Mouse (Mus musculus) liver, embryonic 14.5 days (tissue): ENCODE results near the gene Nphs1. TPM values are rescaled to one million over a fixed set of nuclear protein-coding genes. Genes with fewer than 3 reads are reported as not detected.
"Not testable (repeated sequence)": the region's sequence is repeated elsewhere in the genome, so short reads cannot be mapped to it uniquely, and the experiment has no call there.

Experiments
- ATAC-seq: fragments of 200-750 bp; cut with Nextera tagmentation; 2 replicates; pipeline ENCODE4 v1.8.0; 2017; ENCODE audit warnings: moderate number of reproducible peaks, mild to moderate bottlenecking, moderate library complexity; ENCODE audit not compliant: insufficient read depth
- DNase-seq, 3 experiments: peaks; one replicate each; pipeline ENCODE4 v3.0.0-alpha.2; 2012 to 2013; ENCODE audit warnings: low read depth in 3 of 3, low spot score in 3 of 3
- H3K27ac ChIP-seq: fragments of 300-500 bp; sonication (generic); 2 replicates; pipeline ENCODE4 v1.5.1; 2014; ENCODE audit warnings: moderate library complexity, mild to moderate bottlenecking, control low read depth, inconsistent platforms
- H3K27me3 ChIP-seq: fragments of 300-500 bp; sonication (generic); 2 replicates; pipeline ENCODE4 v1.6.1; 2014; ENCODE audit warnings: mild to moderate bottlenecking, low read length, moderate library complexity; ENCODE audit not compliant: control insufficient read depth, insufficient read depth
- H3K36me3 ChIP-seq: fragments of 300-500 bp; sonication (generic); replicated peaks from 2 replicates; pipeline ENCODE4 v1.6.1; 2014; ENCODE audit warnings: low read depth; ENCODE audit not compliant: control insufficient read depth, insufficient read depth
- H3K4me1 ChIP-seq, 2 experiments: fragments of 200-500 bp in 1 of 2; fragments of 300-500 bp in 1 of 2; sonication (generic) in 1 of 2; replicated peaks; 2 replicates each; pipeline ENCODE4 v1.6.1; 2012 to 2014; ENCODE audit warnings: antibody characterized with exemption in 1 of 2, inconsistent platforms in 1 of 2, low read length in 1 of 2; ENCODE audit not compliant: control insufficient read depth in 2 of 2, insufficient read depth in 2 of 2
- H3K4me2 ChIP-seq: fragments of 300-500 bp; sonication (generic); 2 replicates; pipeline ENCODE4 v1.6.1; 2014; ENCODE audit warnings: low read depth, mild to moderate bottlenecking, control low read depth, moderate library complexity
- H3K4me3 ChIP-seq, 2 experiments: fragments of 200-500 bp in 1 of 2; fragments of 300-500 bp in 1 of 2; sonication (generic) in 1 of 2; 2 replicates each; pipeline ENCODE4 v1.5.1; 2012 to 2014; ENCODE audit warnings: low read depth in 2 of 2, low read length in 2 of 2, mild to moderate bottlenecking in 2 of 2, control low read depth in 1 of 2, inconsistent platforms in 1 of 2, moderate library complexity in 1 of 2; ENCODE audit not compliant: insufficient read depth in 1 of 2
- H3K9ac ChIP-seq: fragments of 300-500 bp; sonication (generic); replicated peaks from 2 replicates; pipeline ENCODE4 v1.6.1; 2014; ENCODE audit warnings: mild to moderate bottlenecking, control low read depth, moderate library complexity
- H3K9me3 ChIP-seq: fragments of 300-500 bp; sonication (generic); 2 replicates; pipeline ENCODE4 v1.6.1; 2016; ENCODE audit warnings: low read length, mixed read lengths; ENCODE audit not compliant: control insufficient read depth
- CTCF ChIP-seq: IDR thresholded peaks from 2 replicates; pipeline ENCODE4 v1.5.1; 2016; ENCODE audit warnings: antibody characterized with exemption, low read depth, control low read depth
- EP300 ChIP-seq: IDR thresholded peaks from 2 replicates; pipeline ENCODE4 v1.6.1; 2016; ENCODE audit warnings: antibody characterized with exemption, low read depth
- whole genome bisulfite sequencing: fragments of 180-500 bp; shearing (Covaris S2); extraction: QIAGEN DNeasy Blood & Tissue Kit; methylation state at CpG from one replicate; pipeline ENCODE4 v1.1.7; 2014; ENCODE audit not compliant: insufficient replicate concordance; 5-methylcytosine and 5-hydroxymethylcytosine counted together
- polyA plus RNA-seq, 2 experiments: library from polyadenylated mRNA; depleted of rRNA in 1 of 2; stranded (reverse) in 1 of 2; unstranded in 1 of 2; fragments of >200 nt; fragmentation: Nextera tagmentation in 1 of 2; extraction: Ambion mirVana in 1 of 2; gene quantifications; 2 replicates each; pipeline versions ENCODE4 v1.2.1 to v1.2.3; 2012 to 2014

The Nphs1 gene
- polyA plus RNA-seq, 2 experiments, result 0.03 to 0.08 TPM

DNA sequence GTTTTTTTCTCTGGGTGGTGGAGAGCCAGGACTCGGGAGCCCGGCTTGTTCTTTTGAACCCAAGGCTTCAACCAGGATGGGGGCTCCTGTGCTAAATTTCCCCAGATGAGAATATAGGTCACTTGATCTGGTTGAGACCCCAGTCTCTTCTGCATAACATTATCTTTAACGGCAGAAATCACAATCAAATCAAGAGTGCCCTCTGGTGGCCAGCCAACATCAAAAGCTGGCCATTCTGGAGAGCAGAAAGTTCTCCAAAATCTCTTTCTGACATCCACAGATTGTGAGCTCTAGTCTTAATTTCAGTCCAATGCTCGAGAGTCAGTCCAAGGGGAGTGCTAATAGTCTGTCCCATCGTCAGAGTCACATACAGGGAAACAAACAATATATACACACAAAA is 43.0 kb downstream of the Nphs1 start:
- not testable (repeated sequence) for H3K4me3 ChIP-seq, H3K27me3 ChIP-seq, H3K36me3 ChIP-seq, ATAC-seq, H3K27ac ChIP-seq, H3K4me1 ChIP-seq, H3K4me2 ChIP-seq, H3K9me3 ChIP-seq, DNase-seq, H3K9ac ChIP-seq
- WGBS, result 41% methylated on average over 5 of the region's 5 CpGs
- TF ChIP-seq CTCF, result peak; percentile 31

DNA sequence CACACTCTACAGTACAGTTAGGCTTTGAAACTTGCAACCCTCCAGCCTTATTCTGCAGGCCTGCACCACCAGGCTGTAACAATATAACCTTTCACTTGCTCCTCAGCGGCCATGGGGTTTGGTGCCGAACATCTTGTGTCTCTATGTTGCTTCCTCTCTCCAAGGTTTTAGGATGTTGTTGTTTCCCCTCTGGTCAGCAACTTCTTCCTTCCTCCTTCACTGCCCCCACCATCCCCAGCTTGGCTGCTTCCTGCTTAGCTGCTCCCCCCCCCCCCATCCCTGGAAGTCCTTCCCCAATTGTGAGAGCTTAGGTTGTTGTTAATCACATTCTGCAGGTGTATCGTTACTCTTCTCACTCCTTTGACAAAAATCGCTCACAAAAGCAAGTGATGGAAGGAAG is 49.9 kb downstream of the Nphs1 start:
- Histone ChIP-seq H3K9ac (no peak overlapping the region), H3K36me3 (no peaks in the 10 kb centered on the region)
- 22% methylated on average over 4 of the region's 4 CpGs for WGBS

DNA sequence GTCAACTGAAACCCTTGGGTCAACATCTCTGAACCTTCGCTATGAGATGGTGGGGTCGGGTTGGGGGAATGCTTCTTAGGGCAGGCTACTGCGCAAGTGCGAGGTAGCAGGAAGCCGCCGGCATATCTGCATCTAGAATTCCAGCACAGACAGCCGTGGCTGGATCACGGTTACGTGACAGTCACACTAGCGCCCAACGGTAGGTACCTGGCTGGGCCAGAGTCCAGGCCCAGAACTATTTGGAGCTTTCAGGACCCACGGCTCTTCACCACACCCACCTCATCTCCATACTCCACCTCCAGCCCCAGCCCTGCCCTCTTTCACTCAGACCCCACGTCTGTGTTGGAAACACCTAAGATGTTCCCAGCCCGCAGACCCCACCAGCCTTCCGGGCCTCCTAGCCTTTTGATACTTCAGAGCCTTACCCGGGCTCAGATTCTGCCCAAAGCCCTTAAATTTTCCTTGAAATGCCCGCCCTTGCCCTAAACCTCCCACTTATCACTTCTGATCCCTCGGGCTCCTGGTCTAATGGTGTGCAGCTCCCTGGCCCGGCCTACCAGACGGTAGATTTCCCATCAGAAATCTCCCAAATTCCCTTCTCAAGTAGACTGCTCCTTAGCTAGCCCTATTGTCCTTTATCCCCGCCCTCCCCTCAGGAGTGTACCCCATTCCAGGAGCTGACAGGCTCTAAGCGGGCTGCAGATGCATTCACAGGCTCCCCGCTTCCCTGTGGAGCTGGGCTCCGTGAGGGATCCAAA is 57.1 kb downstream of the Nphs1 start:
- Histone ChIP-seq H3K27me3 (no peaks in the 10 kb centered on the region), H3K4me1 (no peaks in the 10 kb centered on the region), H3K9me3 (no peaks in the 10 kb centered on the region), H3K9ac (no peak overlapping the region), H3K36me3 (no peaks in the 10 kb centered on the region), H3K4me3 (no peak overlapping the region), H3K27ac (no peak overlapping the region), H3K4me2 (no peak overlapping the region)
- no peak for TF ChIP-seq CTCF
- no peak for TF ChIP-seq EP300
- ATAC-seq (peak; percentile 2; the same call in 1 of the 2 replicates), DNase-seq (peak in 1 of 3 experiments; percentile 20)
- WGBS, result 54% methylated on average over 24 of the region's 24 CpGs

More for the DNA sequence above, 49.9 kb downstream of the Nphs1 start:
- H3K27ac ChIP-seq, result no peak overlapping the region
- DNase-seq (no peak), ATAC-seq (no peak)
- no peaks in the 10 kb centered on the region for H3K4me1 ChIP-seq
- no peaks in the 10 kb centered on the region for H3K9me3 ChIP-seq
- no peak overlapping the region for H3K4me3 ChIP-seq
- TF ChIP-seq EP300 (no peak), CTCF (no peak)
- H3K4me2 ChIP-seq, result no peak overlapping the region
- H3K27me3 ChIP-seq, result no peaks in the 10 kb centered on the region

DNA sequence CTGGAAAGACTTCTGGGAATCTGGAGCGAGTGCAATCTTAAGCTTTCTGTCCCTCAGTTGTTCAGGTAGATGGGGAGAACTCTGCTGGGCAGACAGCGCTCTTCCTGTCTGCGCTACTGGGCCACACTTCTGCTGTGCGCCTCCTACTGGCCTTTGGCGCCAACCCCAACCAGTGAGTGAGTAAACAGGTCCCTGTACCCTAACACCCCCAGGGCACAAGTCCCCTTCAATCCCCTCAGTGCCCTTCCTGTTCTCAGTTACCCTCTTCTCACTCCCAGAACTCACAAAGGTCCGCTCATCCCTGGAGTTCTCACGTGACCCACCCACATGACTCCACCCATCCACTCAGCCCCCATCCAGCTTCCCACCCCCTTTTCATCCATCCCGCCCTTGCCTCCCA is 60.2 kb downstream of the Nphs1 start:
- H3K4me3 ChIP-seq, result no peak overlapping the region
- no peak for DNase-seq
- H3K9ac ChIP-seq, result no peak overlapping the region
- no peaks in the 10 kb centered on the region for H3K27me3 ChIP-seq
- H3K4me2 ChIP-seq, result no peak overlapping the region
- H3K27ac ChIP-seq, result no peak overlapping the region
- no peaks in the 10 kb centered on the region for H3K4me1 ChIP-seq
- no peaks in the 10 kb centered on the region for H3K9me3 ChIP-seq
- WGBS, result 36% methylated on average over 8 of the region's 8 CpGs
- TF ChIP-seq CTCF (peak; percentile 48), EP300 (no peak)
- H3K36me3 ChIP-seq, result no peaks in the 10 kb centered on the region
- no peak for ATAC-seq

DNA sequence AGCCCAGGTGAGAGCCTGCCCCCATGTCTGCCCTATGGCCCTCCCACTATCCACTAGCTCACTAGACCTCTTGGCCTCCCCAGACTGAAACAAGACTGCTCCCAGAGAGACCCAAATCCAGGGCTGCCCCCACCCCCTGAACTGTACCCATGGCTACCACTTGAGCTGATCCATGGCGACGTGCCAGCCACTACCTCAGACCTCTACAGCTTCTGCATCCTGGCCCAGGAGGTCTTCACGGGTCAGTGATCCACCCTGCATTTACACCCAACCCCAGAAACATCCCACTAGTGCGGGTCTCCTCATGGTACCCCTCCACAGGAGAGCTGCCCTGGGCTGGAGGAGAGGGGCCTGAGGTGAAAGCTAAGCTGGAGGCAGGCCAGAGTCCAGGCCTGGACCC is 62.3 kb downstream of the Nphs1 start:
- TF ChIP-seq CTCF (no peak), EP300 (no peak)
- Histone ChIP-seq H3K9ac (no peak overlapping the region), H3K27ac (no peak overlapping the region), H3K36me3 (no peaks in the 10 kb centered on the region), H3K9me3 (no peaks in the 10 kb centered on the region), H3K4me1 (no peaks in the 10 kb centered on the region), H3K4me2 (no peak overlapping the region), H3K27me3 (no peaks in the 10 kb centered on the region), H3K4me3 (no peak overlapping the region)
- ATAC-seq, result no peak
- no peak for DNase-seq
- 61% methylated on average over 4 of the region's 4 CpGs for WGBS
